Mouse (Mus musculus) intestine, embryonic 15.5 days (tissue): ENCODE results near the gene Gm8127. TPM values are rescaled to one million over a fixed set of nuclear protein-coding genes. Genes with fewer than 3 reads are reported as not detected.
"Not testable (repeated sequence)": the region's sequence is repeated elsewhere in the genome, so short reads cannot be mapped to it uniquely, and the experiment has no call there.

Experiments
- ATAC-seq: fragments of 200-750 bp; cut with Nextera tagmentation; 2 replicates; pipeline ENCODE4 v1.8.0; 2017; ENCODE audit warnings: moderate TSS enrichment, moderate library complexity
- H3K27ac ChIP-seq: fragments of 300-500 bp; sonication (generic); 2 replicates; pipeline ENCODE4 v1.5.1; 2015; ENCODE audit warnings: mild to moderate bottlenecking, inconsistent platforms
- H3K27me3 ChIP-seq: fragments of 300-500 bp; sonication (generic); replicated peaks from 2 replicates; pipeline ENCODE4 v1.6.1; 2015; ENCODE audit warnings: inconsistent platforms
- H3K36me3 ChIP-seq: fragments of 300-500 bp; sonication (generic); 2 replicates; pipeline ENCODE4 v1.6.1; 2015; ENCODE audit warnings: inconsistent platforms
- H3K4me1 ChIP-seq: fragments of 300-500 bp; sonication (generic); replicated peaks from 2 replicates; pipeline ENCODE4 v1.6.1; 2015; ENCODE audit warnings: inconsistent platforms
- H3K4me2 ChIP-seq: fragments of 300-500 bp; sonication (generic); replicated peaks from 2 replicates; pipeline ENCODE4 v1.6.1; 2015; ENCODE audit warnings: mild to moderate bottlenecking, inconsistent platforms
- H3K4me3 ChIP-seq: fragments of 300-500 bp; sonication (generic); replicated peaks from 2 replicates; pipeline ENCODE4 v1.5.1; 2015; ENCODE audit warnings: inconsistent platforms
- H3K9ac ChIP-seq: fragments of 300-500 bp; sonication (generic); 2 replicates; pipeline ENCODE4 v1.6.1; 2015; ENCODE audit warnings: inconsistent platforms
- H3K9me3 ChIP-seq: fragments of 300-500 bp; sonication (generic); 2 replicates; pipeline ENCODE4 v1.6.1; 2016; ENCODE audit warnings: inconsistent platforms
- WGBS: fragments of 180-500 bp; shearing (Covaris S2); methylation state at CpG from one replicate; pipeline ENCODE4 v1.1.7; 2015; 5-methylcytosine and 5-hydroxymethylcytosine counted together
- polyA plus RNA-seq: library from polyadenylated mRNA; unstranded; fragments of >200 nt; fragmentation: Nextera tagmentation; extraction: Ambion mirVana; gene quantifications from 2 replicates; pipeline ENCODE4 v1.2.1, GENCODE M21; 2015

The Gm8127 gene
- polyA plus RNA-seq, 1 experiment from 2014 or later = not detected

GRCm38 (mm10) chr14:43263421-43263820 lies 30.2 kb downstream of the Gm8127 start:
- WGBS = 75% methylated on average over 3 of the region's 3 CpGs
- H3K27ac ChIP-seq, ATAC-seq: not testable (repeated sequence)

GRCm38 (mm10) chr14:43258349-43258748 lies 35.3 kb downstream of the Gm8127 start, which contains the start of gene Gm8126:
Gene Gm8126 (plus strand): TSS chr14:43258649.
- ATAC-seq, H3K9me3 ChIP-seq, H3K9ac ChIP-seq, H3K4me3 ChIP-seq, H3K27me3 ChIP-seq, H3K36me3 ChIP-seq, H3K4me2 ChIP-seq, H3K27ac ChIP-seq, H3K4me1 ChIP-seq: not testable (repeated sequence)
- 84% methylated on average over 3 of the region's 4 CpGs for WGBS

More at GRCm38 (mm10) chr14:43263421-43263820, 30.2 kb downstream of the Gm8127 start:
- not testable (repeated sequence) for H3K9ac ChIP-seq, H3K9me3 ChIP-seq, H3K4me3 ChIP-seq, H3K4me2 ChIP-seq, H3K27me3 ChIP-seq, H3K4me1 ChIP-seq, H3K36me3 ChIP-seq

- H3K4me3 ChIP-seq, H3K4me2 ChIP-seq, H3K9ac ChIP-seq, H3K36me3 ChIP-seq, H3K4me1 ChIP-seq, H3K27me3 ChIP-seq, H3K9me3 ChIP-seq, H3K27ac ChIP-seq, ATAC-seq: not testable (repeated sequence)
- 84% methylated on average over 1 of the region's 1 CpGs for WGBS
These were observed 37.1 kb downstream of the Gm8127 start for GRCm38 (mm10) chr14:43256511-43256910.

GRCm38 (mm10) chr14:43250549-43251253 lies 42.9 kb downstream of the Gm8127 start:
- WGBS = 28% methylated on average over 5 of the region's 6 CpGs
- H3K4me2 ChIP-seq, H3K27ac ChIP-seq, H3K4me3 ChIP-seq, H3K9ac ChIP-seq, H3K36me3 ChIP-seq, H3K27me3 ChIP-seq, H3K4me1 ChIP-seq, H3K9me3 ChIP-seq, ATAC-seq: not testable (repeated sequence)

- 19% methylated on average over 9 of the region's 12 CpGs for WGBS
- not testable (repeated sequence) for H3K27ac ChIP-seq, H3K36me3 ChIP-seq, H3K27me3 ChIP-seq, H3K9ac ChIP-seq, H3K4me1 ChIP-seq, ATAC-seq, H3K4me2 ChIP-seq, H3K9me3 ChIP-seq, H3K4me3 ChIP-seq
These were observed 43.9 kb downstream of the Gm8127 start for GRCm38 (mm10) chr14:43249611-43250170.

Other genes with a start within 250 kb of the Gm8127 start
- not detected in 2 replicates for gene Gm8094, start 217.2 kb downstream of the Gm8127 start, polyA plus RNA-seq
- gene Gm8104, start 193.2 kb downstream of the Gm8127 start, polyA plus RNA-seq = not detected in 2 replicates
- not detected in 2 replicates for gene Gm7233, start 114.0 kb downstream of the Gm8127 start, polyA plus RNA-seq
- gene Gm8122, start 58.5 kb downstream of the Gm8127 start, polyA plus RNA-seq = not detected in 2 replicates
- gene Gm8126, start 35.2 kb downstream of the Gm8127 start, polyA plus RNA-seq = not detected in 2 replicates
- not detected in 2 replicates for gene Gm9732, start 18.8 kb downstream of the Gm8127 start, polyA plus RNA-seq
- not detected in 2 replicates for gene 1700001F09Rik, start 54.0 kb upstream of the Gm8127 start, polyA plus RNA-seq
- not detected in 2 replicates for gene Gm8138, start 122.5 kb upstream of the Gm8127 start, polyA plus RNA-seq
- not detected in 2 replicates for gene Gm5799, start 249.7 kb upstream of the Gm8127 start, polyA plus RNA-seq